Mouse (Mus musculus): ENCODE data around the gene 4931414P19Rik.

- no peak for TF ChIP-seq CTCF (IDR thresholded peaks at IDR 0.05; ENCODE audit: low read depth, low read length)
- TF ChIP-seq POLR2A (IDR thresholded peaks at IDR 0.05; ENCODE audit: insufficient read depth, low read length): no peak
- no peak for TF ChIP-seq EP300 (IDR thresholded peaks at IDR 0.05; ENCODE audit: insufficient read depth, low read depth, low read length)
These were observed 29.3 kb downstream of the 4931414P19Rik start for GRCm38 (mm10) chr14:54576241-54577088.
